Comparison of ENCODE assay signal across 8 mouse cellular contexts in the genomic region with DNA sequence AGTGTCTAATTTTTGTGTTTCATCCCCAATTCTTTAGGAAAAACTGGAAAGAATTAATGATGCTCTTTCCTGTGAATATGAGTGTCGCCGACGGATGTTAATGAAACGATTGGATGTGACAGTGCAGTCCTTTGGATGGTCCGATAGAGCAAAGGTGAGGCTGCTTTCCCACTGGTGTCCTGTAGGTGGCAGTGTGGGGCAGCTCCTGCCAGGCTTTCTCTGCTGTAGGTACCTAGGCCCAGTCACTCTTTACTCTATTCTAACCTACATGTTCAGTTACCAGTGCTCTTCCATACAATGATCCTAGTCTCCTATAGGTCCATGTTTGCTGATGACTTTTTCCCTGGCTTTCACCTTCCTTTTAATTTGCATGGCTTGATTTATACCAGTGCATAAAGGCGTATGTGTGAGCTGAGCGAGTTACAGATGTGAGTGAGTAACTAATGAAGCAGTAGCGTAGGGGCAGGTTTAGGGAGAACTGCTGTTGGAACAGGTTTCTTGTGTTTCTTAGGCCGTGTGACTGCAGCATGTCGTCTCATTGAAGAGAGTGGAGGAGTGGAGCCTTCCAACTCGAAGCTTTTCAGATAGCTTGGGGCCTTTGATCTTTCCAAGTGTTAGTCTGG. TPM values are rescaled to one million over a fixed set of nuclear protein-coding genes. Genes with fewer than 3 reads are reported as not detected.
DNase-seq lines count a peak whose midpoint lies in the region; ATAC-seq and TF ChIP-seq lines count a peak whose summit lies in the region.

No protein-coding gene starts in this region.

- 65% methylated on average over 11 of the region's 11 CpGs for WGBS in intestine, postnatal 0 days
- WGBS in midbrain, embryonic 16.5 days: 76% methylated on average over 11 of the region's 11 CpGs

- H3K4me1 ChIP-seq in intestine, postnatal 0 days (replicated peaks; ENCODE audit: control insufficient read depth, insufficient read depth, low read length): no peaks in the 10 kb centered on the region
- no peaks in the 10 kb centered on the region for H3K4me1 ChIP-seq in midbrain, embryonic 16.5 days (ENCODE audit: control insufficient read depth, insufficient read depth, low read length)

- ATAC-seq in intestine, postnatal 0 days: peak; percentile 59; the same call in 1 of the 2 replicates
- peak; percentile 70 for ATAC-seq in midbrain, embryonic 16.5 days

- no peak overlapping the region for H3K27ac ChIP-seq in intestine, postnatal 0 days (ENCODE audit: low read depth, low read length)
- H3K27ac ChIP-seq in midbrain, embryonic 16.5 days (ENCODE audit: low read length): no peak overlapping the region

- peaks cover 35% of the 10 kb centered on the region for H3K36me3 ChIP-seq in intestine, postnatal 0 days (ENCODE audit: control insufficient read depth, insufficient read depth)
- peaks cover 17% of the 10 kb centered on the region for H3K36me3 ChIP-seq in midbrain, embryonic 16.5 days (ENCODE audit: control insufficient read depth, insufficient read depth, low read length)

- intact Hi-C loops in left cerebral cortex, postnatal 4 days (cut with DNase I): loop anchor here (2.0 kb wide), 1 partner anchor 175 kb away; no protein-coding TSS in a partner anchor

- no peaks in the 10 kb centered on the region for H3K27me3 ChIP-seq in intestine, postnatal 0 days (replicated peaks; ENCODE audit: control insufficient read depth, insufficient read depth, low read length)
- no peaks in the 10 kb centered on the region for H3K27me3 ChIP-seq in midbrain, embryonic 16.5 days (ENCODE audit: control insufficient read depth, insufficient read depth, low read depth, low read length)

- no peak overlapping the region for H3K4me3 ChIP-seq in intestine, postnatal 0 days (ENCODE audit: low read depth, low read length)
- H3K4me3 ChIP-seq in midbrain, embryonic 16.5 days (ENCODE audit: low read depth, low read length): no peak overlapping the region

- no peak overlapping the region for H3K4me2 ChIP-seq in intestine, postnatal 0 days (replicated peaks; ENCODE audit: low read depth)
- no peak overlapping the region for H3K4me2 ChIP-seq in midbrain, embryonic 16.5 days (ENCODE audit: low read length)

- no peak overlapping the region for H3K9ac ChIP-seq in intestine, postnatal 0 days (ENCODE audit: low read depth, low read length)
- H3K9ac ChIP-seq in midbrain, embryonic 16.5 days (ENCODE audit: low read depth, low read length): no peak overlapping the region

- TF ChIP-seq CTCF in intestine, postnatal 0 days (IDR thresholded peaks at IDR 0.05; ENCODE audit: low read depth): peak; percentile 95

- no peaks in the 10 kb centered on the region for H3K9me3 ChIP-seq in intestine, postnatal 0 days (ENCODE audit: control insufficient read depth)
- no peaks in the 10 kb centered on the region for H3K9me3 ChIP-seq in midbrain, embryonic 16.5 days (replicated peaks; ENCODE audit: control insufficient read depth, low read length, poor library complexity, severe bottlenecking)

- peak; percentile 15 to 38 for DNase-seq in urinary bladder, adult 18-20 months (ENCODE audit: low spot score in 2 of 2)
- no peak for DNase-seq in urinary bladder, postnatal 10 days (ENCODE audit: low spot score)
- DNase-seq in cerebellum, postnatal 36 days: peak; percentile 77 to 80
- peak; percentile 57 for DNase-seq in gastrocnemius, adult 18-20 months (ENCODE audit: low spot score)
- DNase-seq in left cerebral cortex, postnatal 4 days: peak; percentile 67
- peak; percentile 62 to 79 for DNase-seq in spleen, postnatal 10 days (ENCODE audit: low spot score in 2 of 2)

RNA-seq across cellular contexts. Expression of a gene that starts 14.4 kb away (rescaled TPM):
- total RNA-seq in gastrocnemius, adult 18-20 months (2021): 10 to 100 TPM; 17.9 to 21.4 TPM
- 8.5 and 9.0 TPM in 2 replicates for polyA plus RNA-seq in intestine, postnatal 0 days (2015; fragmentation: Nextera tagmentation; extraction: Ambion mirVana)
- 10 to 100 TPM; 63.0 to 63.1 TPM for total RNA-seq in left cerebral cortex, postnatal 4 days (2021)
- 9.6 and 11.8 TPM in 2 replicates for polyA plus RNA-seq in midbrain, embryonic 16.5 days (2015; fragmentation: Nextera tagmentation; extraction: Ambion mirVana)
